Mouse (Mus musculus) liver, embryonic 13.5 days (tissue): ENCODE results near the gene Dusp13. TPM values are rescaled to one million over a fixed set of nuclear protein-coding genes. Genes with fewer than 3 reads are reported as not detected.

Source experiments
- ATAC-seq: fragments of 200-750 bp; cut with Nextera tagmentation; 2 replicates; pipeline ENCODE4 v1.8.0; 2017; ENCODE audit warnings: low read depth, mild to moderate bottlenecking, moderate number of reproducible peaks, moderate library complexity
- DNase-seq: peaks from one replicate; pipeline ENCODE4 v3.0.0; 2022
- H3K27ac ChIP-seq: fragments of 300-500 bp; sonication (generic); 2 replicates; pipeline ENCODE4 v1.5.1; 2015; ENCODE audit warnings: moderate library complexity, mild to moderate bottlenecking, inconsistent platforms
- H3K27me3 ChIP-seq: fragments of 300-500 bp; sonication (generic); 2 replicates; pipeline ENCODE4 v1.6.1; 2015; ENCODE audit warnings: mild to moderate bottlenecking, inconsistent platforms
- H3K36me3 ChIP-seq: fragments of 300-500 bp; sonication (generic); 2 replicates; pipeline ENCODE4 v1.6.1; 2015; ENCODE audit warnings: mild to moderate bottlenecking, inconsistent platforms
- H3K4me1 ChIP-seq: fragments of 300-500 bp; sonication (generic); replicated peaks from 2 replicates; pipeline ENCODE4 v1.6.1; 2015; ENCODE audit warnings: inconsistent platforms
- H3K4me2 ChIP-seq: fragments of 300-500 bp; sonication (generic); 2 replicates; pipeline ENCODE4 v1.6.1; 2015; ENCODE audit warnings: inconsistent platforms, mild to moderate bottlenecking, moderate library complexity
- H3K4me3 ChIP-seq: fragments of 300-500 bp; sonication (generic); replicated peaks from 2 replicates; pipeline ENCODE4 v1.5.1; 2015; ENCODE audit warnings: mild to moderate bottlenecking, inconsistent platforms
- H3K9ac ChIP-seq: fragments of 300-500 bp; sonication (generic); 2 replicates; pipeline ENCODE4 v1.6.1; 2015; ENCODE audit warnings: mild to moderate bottlenecking, inconsistent platforms
- H3K9me3 ChIP-seq: fragments of 300-500 bp; sonication (generic); replicated peaks from 2 replicates; pipeline ENCODE4 v1.6.1; 2016; ENCODE audit warnings: inconsistent platforms
- WGBS: fragments of 180-500 bp; shearing (Covaris S2); methylation state at CpG from one replicate; pipeline ENCODE4 v1.1.7; 2015; ENCODE audit not compliant: insufficient replicate concordance; 5-methylcytosine and 5-hydroxymethylcytosine counted together
- polyA plus RNA-seq: library from polyadenylated mRNA; unstranded; fragments of >200 nt; fragmentation: Nextera tagmentation; extraction: Ambion mirVana; gene quantifications from 2 replicates; pipeline ENCODE4 v1.2.1, GENCODE M21; 2015

Dusp13 gene
- polyA plus RNA-seq, 1 experiment from 2014 or later, result not detected

- Histone ChIP-seq H3K9ac (no peak overlapping the region), H3K36me3 (no peaks in the 10 kb centered on the region), H3K27me3 (no peaks in the 10 kb centered on the region), H3K9me3 (no peaks in the 10 kb centered on the region), H3K27ac (no peak overlapping the region), H3K4me2 (no peak overlapping the region), H3K4me1 (peaks cover 25% of the 10 kb centered on the region), H3K4me3 (no peak overlapping the region)
- 73% methylated on average over 2 of the region's 2 CpGs for WGBS
- DNase-seq (no peak), ATAC-seq (no peak)
These were observed 4.1 kb downstream of the Dusp13 start for GRCm38 (mm10) chr14:21746846-21747245.

- Histone ChIP-seq H3K27ac (no peak overlapping the region), H3K4me1 (peaks cover 19% of the 10 kb centered on the region), H3K36me3 (no peaks in the 10 kb centered on the region), H3K4me3 (no peak overlapping the region), H3K9ac (no peak overlapping the region), H3K9me3 (no peaks in the 10 kb centered on the region), H3K4me2 (no peak overlapping the region), H3K27me3 (no peaks in the 10 kb centered on the region)
- ATAC-seq (no peak), DNase-seq (no peak)
- 69% methylated on average over 8 of the region's 8 CpGs for WGBS
These were observed 4.7 kb downstream of the Dusp13 start for GRCm38 (mm10) chr14:21746251-21746650.

GRCm38 (mm10) chr14:21745149-21745548 is 5.8 kb downstream of the Dusp13 start:
- peak; percentile 6; the same call in 1 of the 2 replicates for ATAC-seq

GRCm38 (mm10) chr14:21744169-21744568 is 6.8 kb downstream of the Dusp13 start:
- whole genome bisulfite sequencing, result 79% methylated on average over 1 of the region's 1 CpGs
- no peak overlapping the region for H3K27ac ChIP-seq
- no peak overlapping the region for H3K4me3 ChIP-seq
- H3K27me3 ChIP-seq, result 0 out of 2 replicates have a peak, but pooled peaks cover 5% of the 10 kb centered on the region
- no peaks in the 10 kb centered on the region for H3K9me3 ChIP-seq
- no peak for DNase-seq
- H3K9ac ChIP-seq, result no peak overlapping the region
- peaks cover 9% of the 10 kb centered on the region for H3K4me1 ChIP-seq
- no peak for ATAC-seq
- no peaks in the 10 kb centered on the region for H3K36me3 ChIP-seq
- no peak overlapping the region for H3K4me2 ChIP-seq

More at GRCm38 (mm10) chr14:21745149-21745548, 5.8 kb downstream of the Dusp13 start:
- Histone ChIP-seq H3K4me2 (no peak overlapping the region), H3K9me3 (no peaks in the 10 kb centered on the region), H3K9ac (no peak overlapping the region), H3K36me3 (no peaks in the 10 kb centered on the region), H3K27me3 (0 out of 2 replicates have a peak, but pooled peaks cover 5% of the 10 kb centered on the region), H3K27ac (no peak overlapping the region), H3K4me1 (peaks cover 15% of the 10 kb centered on the region), H3K4me3 (no peak overlapping the region)
- no peak for DNase-seq
- whole genome bisulfite sequencing, result 47% methylated on average over 5 of the region's 5 CpGs

- WGBS, result 78% methylated on average over 4 of the region's 4 CpGs
- Histone ChIP-seq H3K27me3 (0 out of 2 replicates have a peak, but pooled peaks cover 5% of the 10 kb centered on the region), H3K4me2 (no peak overlapping the region), H3K36me3 (no peaks in the 10 kb centered on the region), H3K4me3 (no peak overlapping the region), H3K27ac (no peak overlapping the region), H3K9ac (no peak overlapping the region), H3K4me1 (no peaks in the 10 kb centered on the region), H3K9me3 (no peaks in the 10 kb centered on the region)
- ATAC-seq, result no peak
- no peak for DNase-seq
These were observed 8.5 kb downstream of the Dusp13 start for GRCm38 (mm10) chr14:21742441-21742840.

- Histone ChIP-seq H3K4me3 (no peak overlapping the region), H3K27ac (no peak overlapping the region), H3K27me3 (0 out of 2 replicates have a peak, but pooled peaks cover 5% of the 10 kb centered on the region), H3K9me3 (no peaks in the 10 kb centered on the region), H3K4me1 (no peaks in the 10 kb centered on the region), H3K4me2 (no peak overlapping the region), H3K9ac (no peak overlapping the region), H3K36me3 (no peaks in the 10 kb centered on the region)
- 20% methylated on average over 4 of the region's 4 CpGs for WGBS
- ATAC-seq (0 out of 2 replicates have a peak, but pooled peaks have one; percentile 47), DNase-seq (peak; percentile 55)
These were observed 9.2 kb downstream of the Dusp13 start for GRCm38 (mm10) chr14:21741786-21742185.

- H3K4me1 ChIP-seq, result no peaks in the 10 kb centered on the region
- no peak for DNase-seq
- H3K27ac ChIP-seq, result no peak overlapping the region
- no peaks in the 10 kb centered on the region for H3K9me3 ChIP-seq
- H3K4me2 ChIP-seq, result no peak overlapping the region
- H3K4me3 ChIP-seq, result no peak overlapping the region
- no peak for ATAC-seq
- no peaks in the 10 kb centered on the region for H3K36me3 ChIP-seq
- H3K27me3 ChIP-seq, result 0 out of 2 replicates have a peak, but pooled peaks cover 5% of the 10 kb centered on the region
- no peak overlapping the region for H3K9ac ChIP-seq
- 71% methylated on average over 3 of the region's 3 CpGs for WGBS
These were observed 9.7 kb downstream of the Dusp13 start for GRCm38 (mm10) chr14:21741314-21741713.

GRCm38 (mm10) chr14:21740345-21740744 is 10.6 kb downstream of the Dusp13 start:
- Histone ChIP-seq H3K27ac (no peak overlapping the region), H3K4me2 (no peak overlapping the region), H3K27me3 (0 out of 2 replicates have a peak, but pooled peaks cover 5% of the 10 kb centered on the region), H3K9me3 (no peaks in the 10 kb centered on the region), H3K4me1 (no peaks in the 10 kb centered on the region), H3K9ac (no peak overlapping the region), H3K4me3 (no peak overlapping the region), H3K36me3 (no peaks in the 10 kb centered on the region)
- ATAC-seq, result no peak
- WGBS, result 71% methylated on average over 7 of the region's 7 CpGs
- DNase-seq, result no peak

- H3K4me3 ChIP-seq, result no peak overlapping the region
- no peak for DNase-seq
- no peak overlapping the region for H3K27ac ChIP-seq
- no peaks in the 10 kb centered on the region for H3K9me3 ChIP-seq
- WGBS, result 74% methylated on average over 15 of the region's 15 CpGs
- no peaks in the 10 kb centered on the region for H3K27me3 ChIP-seq
- no peak overlapping the region for H3K9ac ChIP-seq
- no peak overlapping the region for H3K4me2 ChIP-seq
- H3K4me1 ChIP-seq, result no peaks in the 10 kb centered on the region
- ATAC-seq, result no peak
- H3K36me3 ChIP-seq, result no peaks in the 10 kb centered on the region
These were observed 17.7 kb downstream of the Dusp13 start for GRCm38 (mm10) chr14:21733131-21733905.

GRCm38 (mm10) chr14:21729936-21730335 is 21.0 kb downstream of the Dusp13 start:
- Histone ChIP-seq H3K36me3 (no peaks in the 10 kb centered on the region), H3K27ac (no peak overlapping the region), H3K27me3 (no peaks in the 10 kb centered on the region), H3K9me3 (no peaks in the 10 kb centered on the region), H3K4me2 (no peak overlapping the region), H3K4me1 (no peaks in the 10 kb centered on the region), H3K4me3 (no peak overlapping the region), H3K9ac (no peak overlapping the region)
- WGBS, result 70% methylated on average over 4 of the region's 4 CpGs
- DNase-seq (no peak), ATAC-seq (no peak)

GRCm38 (mm10) chr14:21729031-21729732 is 21.8 kb downstream of the Dusp13 start:
- H3K27ac ChIP-seq, result no peak overlapping the region
- no peak overlapping the region for H3K4me2 ChIP-seq
- DNase-seq (no peak), ATAC-seq (no peak)
- H3K4me1 ChIP-seq, result no peaks in the 10 kb centered on the region
- H3K9ac ChIP-seq, result no peak overlapping the region
- no peaks in the 10 kb centered on the region for H3K9me3 ChIP-seq
- H3K4me3 ChIP-seq, result no peak overlapping the region
- 56% methylated on average over 6 of the region's 6 CpGs for WGBS
- no peaks in the 10 kb centered on the region for H3K27me3 ChIP-seq
- H3K36me3 ChIP-seq, result no peaks in the 10 kb centered on the region
